Mouse (Mus musculus) T-helper 2 cell (primary cell): ENCODE measurements around the gene Ccdc89.

Source experiments
- in situ Hi-C: fragments of 300-600 bp; cut with MboI, MseI; formaldehyde crosslinking; loops from one replicate; pipeline ENCODE4 v1.15.1; 2025; ENCODE audit warnings: high pct_unique_total_duplicates

Ccdc89 gene

GRCm38 (mm10) chr7:90426020-90427001 is at the start of gene Ccdc89:
Gene Ccdc89, plus strand, starts transcription at chr7:90426577.
- in situ Hi-C loops, result no loop called here

GRCm38 (mm10) chr7:90384411-90384810 is 42.0 kb upstream of the Ccdc89 start:
- in situ Hi-C loops, result no loop called here

GRCm38 (mm10) chr7:90386885-90387459 is 39.4 kb upstream of the Ccdc89 start:
- in situ Hi-C loops, result no loop called here

- in situ Hi-C loops, result no loop called here
These were observed 36.6 kb upstream of the Ccdc89 start for GRCm38 (mm10) chr7:90389765-90390164.

DNA sequence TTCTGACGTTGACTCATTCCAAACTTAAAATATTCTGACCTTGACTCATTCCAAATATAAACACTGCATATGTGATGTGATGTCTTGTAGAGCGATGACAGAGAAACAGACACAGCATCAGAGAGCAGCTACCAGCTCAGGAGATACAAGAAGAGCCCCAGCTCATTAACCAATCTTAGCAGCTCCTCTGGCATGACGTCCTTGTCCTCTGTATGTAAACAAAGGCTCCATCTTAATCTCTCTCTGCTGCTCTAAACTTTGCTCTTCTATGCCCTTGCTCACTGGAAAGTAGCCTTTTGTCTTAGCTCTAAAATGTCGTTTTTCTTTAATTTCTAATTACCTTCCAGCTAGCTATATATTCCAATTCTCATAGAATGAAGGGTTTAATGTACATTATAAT is 31.3 kb upstream of the Ccdc89 start:
- in situ Hi-C loops, result no loop called here

DNA sequence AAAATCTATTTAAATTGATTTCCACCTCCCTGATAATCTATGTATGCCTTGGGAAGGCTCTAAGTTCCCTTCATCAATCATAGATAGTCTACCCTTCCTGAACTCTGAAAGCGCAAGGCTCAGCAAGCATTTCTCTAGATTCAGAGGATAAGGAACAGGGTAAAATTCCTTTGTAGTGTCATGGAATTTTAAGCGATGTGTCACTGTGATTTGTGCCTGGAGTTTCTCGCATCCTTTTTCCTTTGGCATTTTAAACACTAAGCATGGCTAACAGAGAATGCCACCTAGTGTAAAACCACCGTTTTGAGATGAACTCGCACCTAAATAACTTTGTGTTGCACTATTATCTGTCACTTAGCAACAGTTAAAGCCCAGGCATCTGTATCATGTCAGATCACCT is 30.4 kb upstream of the Ccdc89 start:
- in situ Hi-C loops, result no loop called here

DNA sequence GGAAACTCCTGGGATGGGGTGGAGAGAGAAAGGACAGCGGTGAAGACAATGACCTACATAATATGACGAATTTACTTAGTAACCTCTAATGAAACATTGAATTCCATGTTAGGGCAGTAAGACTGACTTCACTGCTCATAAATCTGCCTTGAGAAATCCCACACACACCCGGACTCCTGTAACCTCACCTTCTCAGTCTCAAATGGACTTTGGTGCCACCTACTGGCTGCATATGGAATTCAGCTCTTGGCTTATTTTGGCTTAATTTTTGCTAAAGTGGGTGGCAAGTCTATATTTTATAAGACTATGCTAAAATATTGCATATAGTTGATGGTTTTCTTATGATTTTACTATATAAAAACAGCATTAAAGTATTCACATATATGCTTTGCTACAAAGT is 16.4 kb upstream of the Ccdc89 start:
- in situ Hi-C loops, result loop anchor here (5.0 to 10.0 kb wide), 2 partner anchors 98 to 815 kb away; no protein-coding TSS in a partner anchor

DNA sequence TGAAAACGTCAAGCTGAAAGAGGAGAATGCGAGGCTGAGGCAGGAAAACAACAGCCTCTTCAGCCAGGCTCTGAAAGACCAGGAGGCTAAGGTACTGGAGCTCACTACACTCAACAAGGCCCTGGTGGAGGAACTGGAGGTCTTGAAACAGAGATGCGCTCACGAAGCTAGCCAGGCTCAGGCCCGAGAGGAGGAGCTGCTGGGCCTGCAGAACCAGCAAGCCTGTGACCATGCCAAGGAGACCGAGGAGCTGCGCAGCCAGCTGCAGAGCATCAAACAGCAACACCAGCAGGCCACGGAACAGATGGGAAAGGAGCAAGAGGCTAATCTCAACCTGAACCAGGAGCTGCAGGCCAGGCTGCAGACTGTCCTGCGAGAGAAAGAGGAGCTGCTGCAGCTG is 629 bp downstream of the Ccdc89 start:
- in situ Hi-C loops, result no loop called here

GRCm38 (mm10) chr7:90432221-90432620 is 5.8 kb downstream of the Ccdc89 start:
- in situ Hi-C loops, result no loop called here

DNA sequence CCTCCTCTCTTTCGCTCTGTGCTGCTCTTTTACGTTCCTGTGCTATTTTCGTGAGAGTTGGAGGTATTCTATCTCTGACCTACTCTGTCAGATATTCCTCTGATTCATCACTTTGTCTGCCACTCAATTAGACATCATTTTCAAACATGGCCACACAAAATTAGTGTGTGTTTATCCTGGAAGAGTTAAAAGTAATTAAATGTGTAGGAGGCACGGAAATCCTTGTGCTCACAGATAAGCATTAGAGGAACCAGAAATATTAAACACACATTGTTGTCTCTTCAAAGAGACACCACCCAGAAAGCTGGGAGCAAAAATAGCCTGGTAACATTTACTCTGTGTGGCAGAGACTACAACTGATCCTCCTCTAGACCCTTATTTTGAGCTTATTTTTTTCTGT is 13.7 kb downstream of the Ccdc89 start:
- in situ Hi-C loops, result no loop called here

GRCm38 (mm10) chr7:90442070-90442469 is 15.7 kb downstream of the Ccdc89 start:
- in situ Hi-C loops, result no loop called here

DNA sequence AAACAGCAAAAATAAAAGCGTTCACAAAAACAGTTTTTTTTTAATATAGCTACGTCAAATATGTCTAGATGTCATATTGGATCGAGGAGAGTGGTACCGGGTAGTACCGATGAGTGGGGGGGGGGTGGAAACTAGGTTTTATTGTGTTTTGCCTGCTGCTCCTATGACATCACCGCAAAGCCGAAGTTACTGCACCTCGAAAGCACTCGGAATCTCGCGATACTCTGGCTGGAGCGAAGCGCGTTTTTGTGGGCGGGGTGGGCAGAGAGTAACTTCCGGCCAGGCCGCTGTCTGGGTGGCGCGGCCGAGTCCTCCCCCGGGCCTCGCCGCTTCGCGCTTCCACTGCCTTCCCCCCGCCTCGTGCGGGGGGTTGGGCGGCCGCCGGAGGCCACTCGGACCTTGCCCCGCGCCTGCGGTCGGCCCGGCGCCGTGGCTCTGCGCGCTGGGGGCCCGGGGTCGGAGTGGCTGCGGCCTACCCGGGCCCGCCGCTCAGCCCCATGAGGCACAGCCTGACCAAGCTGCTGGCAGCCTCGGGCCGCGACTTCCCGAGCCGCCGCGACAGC is 16.2 kb downstream of the Ccdc89 start, which contains the start of gene Crebzf:
Gene Crebzf (plus strand): TSS at position 212 of the 563 bp plus-strand sequence.
- in situ Hi-C loops, result no loop called here

DNA sequence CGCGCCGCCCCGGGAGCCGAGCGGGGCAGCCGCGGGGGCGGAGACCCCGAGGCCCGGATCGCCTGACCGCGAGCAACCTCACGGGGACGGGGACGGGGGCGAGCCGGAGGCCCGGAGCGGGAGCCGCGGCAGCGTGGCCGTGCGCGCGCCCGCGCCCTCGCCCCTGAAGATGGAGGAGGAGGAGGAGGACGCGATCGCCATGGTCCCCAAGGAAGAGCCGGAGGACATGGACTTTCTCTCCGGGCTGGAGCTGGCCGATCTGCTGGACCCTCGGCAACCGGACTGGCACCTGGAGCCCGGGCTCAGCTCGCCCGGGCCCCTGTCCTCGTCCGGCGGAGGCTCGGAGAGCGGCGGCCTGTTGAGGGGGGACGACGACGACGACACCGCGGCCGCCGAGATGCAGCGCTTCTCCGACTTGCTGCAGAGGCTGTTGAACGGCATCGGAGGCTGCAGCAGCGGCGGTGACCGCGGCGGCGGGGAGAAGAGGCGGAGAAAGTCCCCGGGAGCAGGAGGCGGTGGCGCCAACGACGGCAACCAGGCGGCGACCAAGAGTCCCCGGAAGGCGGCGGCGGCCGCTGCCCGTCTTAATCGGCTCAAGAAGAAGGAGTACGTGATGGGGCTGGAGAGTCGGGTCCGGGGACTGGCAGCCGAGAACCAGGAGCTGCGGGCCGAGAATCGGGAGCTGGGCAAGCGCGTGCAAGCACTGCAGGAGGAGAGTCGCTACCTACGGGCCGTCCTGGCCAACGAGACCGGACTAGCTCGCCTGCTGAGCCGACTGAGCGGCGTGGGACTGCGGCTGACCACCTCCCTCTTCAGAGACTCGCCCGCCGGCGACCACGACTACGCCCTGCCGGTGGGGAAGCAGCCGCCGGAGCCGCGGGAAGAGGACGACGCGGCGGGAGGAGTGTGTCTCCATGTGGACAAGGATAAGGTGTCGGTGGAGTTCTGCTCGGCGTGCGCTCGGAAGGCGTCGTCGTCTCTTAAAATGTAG is 17.0 kb downstream of the Ccdc89 start:
- in situ Hi-C loops, result no loop called here

GRCm38 (mm10) chr7:90444206-90444605 is 17.8 kb downstream of the Ccdc89 start:
- in situ Hi-C loops, result no loop called here

GRCm38 (mm10) chr7:90456149-90456844 is 29.9 kb downstream of the Ccdc89 start:
- in situ Hi-C loops, result loop anchor here (25.0 kb wide), 2 partner anchors 469 to 1119 kb away; partner anchors contain the start of gene Eed

DNA sequence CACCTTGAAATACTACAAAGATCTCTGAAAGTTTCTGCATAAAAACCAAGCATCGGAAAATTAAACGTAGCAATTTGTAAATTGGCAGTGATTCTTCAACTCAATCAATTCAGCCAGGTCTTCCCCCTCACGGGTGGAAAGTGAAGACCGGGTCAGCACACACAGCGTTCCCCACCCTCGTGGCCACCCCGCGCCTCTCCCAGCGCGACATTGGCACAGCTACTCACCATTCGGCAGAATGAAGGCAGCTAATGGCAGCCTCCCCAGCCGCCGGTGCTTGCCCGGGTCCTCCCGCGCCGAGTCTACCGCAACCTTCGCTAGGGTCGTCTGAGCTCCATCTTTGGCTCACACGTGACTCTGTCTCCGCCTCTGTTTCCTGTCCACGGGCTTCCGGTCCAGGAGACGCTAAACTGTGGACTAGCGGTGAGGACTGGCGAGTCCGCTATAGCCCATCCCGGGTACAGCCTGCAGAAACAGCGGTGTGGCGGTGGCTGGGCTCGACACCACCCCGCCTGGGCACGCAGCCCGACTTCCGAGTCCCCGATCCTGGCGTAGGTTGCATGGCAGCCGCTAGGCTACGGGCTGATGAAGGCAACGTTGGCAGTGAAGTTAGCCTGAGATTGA is 30.6 kb downstream of the Ccdc89 start, which contains the start of gene Tmem126a:
Gene Tmem126a (minus strand): TSS at position 385 of the 624 bp plus-strand sequence.
- in situ Hi-C loops, result loop anchor here (25.0 kb wide), 2 partner anchors 470 to 1120 kb away; partner anchors contain the start of gene Eed

- in situ Hi-C loops, result loop anchor here (25.0 kb wide), 2 partner anchors 470 to 1120 kb away; partner anchors contain the start of gene Eed
These were observed 31.1 kb downstream of the Ccdc89 start for GRCm38 (mm10) chr7:90457517-90457916.

GRCm38 (mm10) chr7:90460330-90460729 is 34.0 kb downstream of the Ccdc89 start:
- in situ Hi-C loops, result loop anchor here (25.0 kb wide), 2 partner anchors 473 to 1123 kb away; partner anchors contain the start of gene Eed

GRCm38 (mm10) chr7:90460930-90461329 is 34.6 kb downstream of the Ccdc89 start:
- in situ Hi-C loops, result loop anchor here (25.0 kb wide), 2 partner anchors 474 to 1124 kb away; partner anchors contain the start of gene Eed
